Comparison of ENCODE assay signal across 9 mouse cellular contexts in the genomic region with DNA sequence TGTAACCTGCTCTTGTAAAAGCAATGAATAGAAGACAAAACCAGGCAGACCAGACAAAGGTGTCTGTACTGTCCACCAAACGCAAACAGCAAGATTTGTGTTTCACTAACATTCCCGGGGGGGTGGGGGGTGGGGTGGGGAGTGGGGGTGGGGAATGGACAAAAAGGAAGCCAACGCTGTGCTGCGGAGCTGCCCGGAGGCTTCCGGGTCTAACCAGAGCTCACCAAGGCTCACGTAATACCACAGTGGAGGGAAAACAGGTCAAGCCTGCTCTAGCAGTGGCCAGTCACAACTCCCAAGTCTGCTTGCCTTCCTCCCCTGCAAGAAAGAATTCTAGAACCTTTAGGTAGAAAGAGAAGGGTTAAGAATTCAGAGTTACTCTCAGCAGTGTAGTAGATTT. TPM values are rescaled to one million over a fixed set of nuclear protein-coding genes. Genes with fewer than 3 reads are reported as not detected.
DNase-seq lines count a peak whose midpoint lies in the region; ATAC-seq and TF ChIP-seq lines count a peak whose summit lies in the region.
"Had no signal": no experiment of that assay in that cellular context is flagged by ENCODE, and none has a peak within 500 bp of the region (broad histone marks: within the 10 kb centered on the region; RNA-seq: fewer than 3 reads in every experiment).

No protein-coding gene starts in this region.

- peak overlapping the region; percentile 59; the same call in 1 of the 2 replicates for H3K4me3 ChIP-seq in lung, embryonic 14.5 days (ENCODE audit: low read depth, low read length)
- no peak overlapping the region for H3K4me3 ChIP-seq in heart, postnatal 0 days (ENCODE audit: low read depth, low read length)
- peak overlapping the region; percentile 37; the same call in 1 of the 2 replicates for H3K4me3 ChIP-seq in neural tube, embryonic 14.5 days (ENCODE audit: low read depth, low read length)

- H3K4me2 ChIP-seq in lung, embryonic 14.5 days, result peak overlapping the region; percentile 89
- peak overlapping the region; percentile 90; the same call in 1 of the 2 replicates for H3K4me2 ChIP-seq in heart, postnatal 0 days (ENCODE audit: low read depth, low read length)
- H3K4me2 ChIP-seq in neural tube, embryonic 14.5 days (ENCODE audit: low read depth, low read length), result peak overlapping the region; percentile 89

- ATAC-seq in lung, embryonic 14.5 days (ENCODE audit: insufficient read depth), result no peak
- no peak for ATAC-seq in heart, postnatal 0 days (ENCODE audit: insufficient read depth, low read depth)
- no peak for ATAC-seq in neural tube, embryonic 14.5 days (ENCODE audit: low read depth)

- H3K4me1 ChIP-seq in lung, embryonic 14.5 days (ENCODE audit: insufficient read depth), result peaks cover 19% of the 10 kb centered on the region
- peaks cover 15% of the 10 kb centered on the region for H3K4me1 ChIP-seq in heart, postnatal 0 days (ENCODE audit: control insufficient read depth, insufficient read depth)
- H3K4me1 ChIP-seq in neural tube, embryonic 14.5 days (ENCODE audit: control insufficient read depth, insufficient read depth, low read length), result peaks cover 23% of the 10 kb centered on the region

- WGBS in lung, embryonic 14.5 days, result 56% methylated on average over 7 of the region's 7 CpGs
- WGBS in heart, postnatal 0 days, result 67% methylated on average over 7 of the region's 7 CpGs
- 16% methylated on average over 7 of the region's 7 CpGs for whole genome bisulfite sequencing in neural tube, embryonic 14.5 days

- no peaks in the 10 kb centered on the region for H3K27me3 ChIP-seq in lung, embryonic 14.5 days (ENCODE audit: insufficient read depth, low read length)
- no peaks in the 10 kb centered on the region for H3K27me3 ChIP-seq in heart, postnatal 0 days (ENCODE audit: control insufficient read depth, insufficient read depth, low read length)
- H3K27me3 ChIP-seq in neural tube, embryonic 14.5 days (ENCODE audit: control insufficient read depth, insufficient read depth, low read length), result no peaks in the 10 kb centered on the region

- peak overlapping the region; percentile 83 for H3K9ac ChIP-seq in lung, embryonic 14.5 days
- no peak overlapping the region for H3K9ac ChIP-seq in heart, postnatal 0 days (replicated peaks; ENCODE audit: low read depth, low read length)
- peak overlapping the region; percentile 63 for H3K9ac ChIP-seq in neural tube, embryonic 14.5 days (replicated peaks; ENCODE audit: low read depth, low read length)

- TF ChIP-seq EP300 in heart, postnatal 0 days (IDR thresholded peaks at IDR 0.05; ENCODE audit: low read depth), result no peak

- no peaks in the 10 kb centered on the region for H3K36me3 ChIP-seq in lung, embryonic 14.5 days (ENCODE audit: insufficient read depth)
- no peaks in the 10 kb centered on the region for H3K36me3 ChIP-seq in heart, postnatal 0 days (replicated peaks; ENCODE audit: control insufficient read depth, insufficient read depth, low read length)
- H3K36me3 ChIP-seq in neural tube, embryonic 14.5 days (ENCODE audit: control insufficient read depth, insufficient read depth, low read length), result no peaks in the 10 kb centered on the region

- DNase-seq in lung, embryonic 14.5 days, result no peak
- no peak for DNase-seq in lung, postnatal 36 days
- no peak for DNase-seq in heart, postnatal 0 days (ENCODE audit: low spot score)
- peak; percentile 3 for DNase-seq in liver
- DNase-seq in adrenal gland, adult 8-10 months, result no peak
- no peak for DNase-seq in T-cell, adult 2 months (ENCODE audit: low spot score)
- no peak for DNase-seq in cerebellum, adult 8-10 months

- TF ChIP-seq CTCF in lung, embryonic 14.5 days (IDR thresholded peaks at IDR 0.05; ENCODE audit: low read depth), result no peak
- no peak for TF ChIP-seq CTCF in heart, postnatal 0 days (IDR thresholded peaks at IDR 0.05; ENCODE audit: low read depth)

- no peaks in the 10 kb centered on the region for H3K9me3 ChIP-seq in lung, embryonic 14.5 days (ENCODE audit: low read depth, low read length)
- H3K9me3 ChIP-seq in heart, postnatal 0 days (replicated peaks; ENCODE audit: control insufficient read depth, low read length), result no peaks in the 10 kb centered on the region
- no peaks in the 10 kb centered on the region for H3K9me3 ChIP-seq in neural tube, embryonic 14.5 days (ENCODE audit: control insufficient read depth, low read length)

- H3K27ac ChIP-seq in lung, embryonic 14.5 days (ENCODE audit: low read depth), result peak overlapping the region; percentile 99
- H3K27ac ChIP-seq in heart, postnatal 0 days (ENCODE audit: low read depth), result peak overlapping the region; percentile 99
- peak overlapping the region; percentile 91 for H3K27ac ChIP-seq in neural tube, embryonic 14.5 days (ENCODE audit: low read depth, low read length)

RNA-seq across cellular contexts. Expression of a gene that starts 30.9 kb away (rescaled TPM):
- 2,614 and 2,926 TPM in 2 replicates for polyA plus RNA-seq in lung, embryonic 14.5 days (2014; fragmentation: Nextera tagmentation; extraction: Ambion mirVana)
- total RNA-seq in heart, postnatal 0 days (2014; rRNA removed; ENCODE audit: low replicate concordance), result 700 and 751 TPM in 2 replicates
- polyA plus RNA-seq in heart, postnatal 0 days (2015; fragmentation: Nextera tagmentation; extraction: Ambion mirVana), result 639 and 714 TPM in 2 replicates
- 4,176 and 4,177 TPM in 2 replicates for polyA plus RNA-seq in neural tube, embryonic 14.5 days (2014; fragmentation: Nextera tagmentation; extraction: Ambion mirVana)
- 1,000 to 10,000 TPM; 1,100 to 1,474 (median 1,219) TPM for total RNA-seq in adrenal gland, adult 8-10 months (2022)

RNA-seq across cellular contexts. Expression of a gene that starts 43.9 kb away (rescaled TPM):
- polyA plus RNA-seq in lung, embryonic 14.5 days (2014; fragmentation: Nextera tagmentation; extraction: Ambion mirVana), result 0.23 and 0.57 TPM in 2 replicates
- not detected in 2 replicates for total RNA-seq in heart, postnatal 0 days (2014; rRNA removed; ENCODE audit: low replicate concordance)
- polyA plus RNA-seq in heart, postnatal 0 days (2015; fragmentation: Nextera tagmentation; extraction: Ambion mirVana), result 0.65 and 0.68 TPM in 2 replicates
- 0.63 and 1.7 TPM in 2 replicates for polyA plus RNA-seq in neural tube, embryonic 14.5 days (2014; fragmentation: Nextera tagmentation; extraction: Ambion mirVana)
- 1 to 10 TPM in 1 of 4 experiments, under 1 TPM in 2, not detected in 1; 0.16 to 1.2 (median 0.42) TPM for total RNA-seq in adrenal gland, adult 8-10 months (2022)
- total RNA-seq: liver, adult 2 months had no signal
- polyA plus RNA-seq: liver, adult 2 months had no signal
